Mouse (Mus musculus) hindbrain, embryonic 16.5 days (tissue): ENCODE data around the gene Sept12. TPM values are rescaled to one million over a fixed set of nuclear protein-coding genes. Genes with fewer than 3 reads are reported as not detected.
A peak's percentile ranks its signal among the peaks of the same experiment; 100 is the strongest.

Experiments
- ATAC-seq: fragments of 200-750 bp; cut with Nextera tagmentation; 2 replicates; pipeline ENCODE4 v1.8.0; 2017; ENCODE audit warnings: moderate TSS enrichment, moderate library complexity
- H3K27ac ChIP-seq: fragments of 300-500 bp; sonication (generic); 2 replicates; pipeline ENCODE4 v1.5.1; 2014; ENCODE audit warnings: low read depth, mild to moderate bottlenecking, control low read depth, low read length, moderate library complexity
- H3K27me3 ChIP-seq: fragments of 300-500 bp; sonication (generic); replicated peaks from 2 replicates; pipeline ENCODE4 v1.6.1; 2014; ENCODE audit warnings: low read length; ENCODE audit not compliant: control insufficient read depth, insufficient read depth
- H3K36me3 ChIP-seq: fragments of 300-500 bp; sonication (generic); 2 replicates; pipeline ENCODE4 v1.6.1; 2014; ENCODE audit warnings: mild to moderate bottlenecking, low read length, moderate library complexity, mixed read lengths; ENCODE audit not compliant: control insufficient read depth, insufficient read depth
- H3K4me1 ChIP-seq: fragments of 300-500 bp; sonication (generic); 2 replicates; pipeline ENCODE4 v1.6.1; 2014; ENCODE audit warnings: low read depth, low read length; ENCODE audit not compliant: control insufficient read depth, insufficient read depth
- H3K4me2 ChIP-seq: fragments of 300-500 bp; sonication (generic); 2 replicates; pipeline ENCODE4 v1.6.1; 2014; ENCODE audit warnings: mild to moderate bottlenecking, low read length, control low read depth, moderate library complexity
- H3K4me3 ChIP-seq: fragments of 300-500 bp; sonication (generic); 2 replicates; pipeline ENCODE4 v1.5.1; 2014; ENCODE audit warnings: mild to moderate bottlenecking, low read length, control low read depth, moderate library complexity
- H3K9ac ChIP-seq: fragments of 300-500 bp; sonication (generic); 2 replicates; pipeline ENCODE4 v1.6.1; 2014; ENCODE audit warnings: low read depth, mild to moderate bottlenecking, control low read depth, low read length, moderate library complexity
- H3K9me3 ChIP-seq: fragments of 300-500 bp; sonication (generic); 2 replicates; pipeline ENCODE4 v1.6.1; 2014; ENCODE audit warnings: mild to moderate bottlenecking, low read length, moderate library complexity; ENCODE audit not compliant: control insufficient read depth
- WGBS: fragments of 180-500 bp; shearing (Covaris S2); extraction: QIAGEN DNeasy Blood & Tissue Kit; methylation state at CpG from one replicate; pipeline ENCODE4 v1.1.7; 2014; 5-methylcytosine and 5-hydroxymethylcytosine counted together
- polyA plus RNA-seq: library from polyadenylated mRNA; unstranded; fragments of >200 nt; fragmentation: Nextera tagmentation; extraction: Ambion mirVana; gene quantifications from 2 replicates; pipeline ENCODE4 v1.2.1, GENCODE M21; 2015

The Sept12 gene
- polyA plus RNA-seq, 1 experiment from 2014 or later, result not detected

DNA sequence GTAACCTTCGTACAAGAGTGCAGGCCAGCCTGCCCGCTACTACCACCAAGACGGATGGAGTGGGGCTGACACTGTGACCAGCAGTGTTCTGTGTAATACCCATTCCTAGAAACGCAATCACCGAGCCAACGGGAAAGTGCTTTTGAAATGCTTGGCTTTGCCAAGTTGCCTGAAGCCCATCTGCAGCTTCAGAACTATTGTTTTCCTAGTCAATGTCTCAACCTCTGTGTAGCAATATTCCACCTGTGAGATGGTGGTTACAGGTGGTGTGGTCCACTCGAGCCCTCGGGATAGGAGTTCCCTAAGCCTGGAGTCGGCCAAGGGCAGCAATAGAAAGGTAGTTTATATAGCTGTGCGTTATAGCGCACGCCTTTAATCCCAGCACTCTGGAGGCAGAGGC, 12.9 kb downstream of the Sept12 start:
- no peak for ATAC-seq
- Histone ChIP-seq H3K9me3 (no peaks in the 10 kb centered on the region), H3K27me3 (no peaks in the 10 kb centered on the region), H3K36me3 (no peaks in the 10 kb centered on the region), H3K9ac (no peak overlapping the region), H3K4me2 (no peak overlapping the region), H3K4me3 (no peak overlapping the region), H3K4me1 (no peaks in the 10 kb centered on the region), H3K27ac (no peak overlapping the region)
- 95% methylated on average over 12 of the region's 12 CpGs for WGBS

DNA sequence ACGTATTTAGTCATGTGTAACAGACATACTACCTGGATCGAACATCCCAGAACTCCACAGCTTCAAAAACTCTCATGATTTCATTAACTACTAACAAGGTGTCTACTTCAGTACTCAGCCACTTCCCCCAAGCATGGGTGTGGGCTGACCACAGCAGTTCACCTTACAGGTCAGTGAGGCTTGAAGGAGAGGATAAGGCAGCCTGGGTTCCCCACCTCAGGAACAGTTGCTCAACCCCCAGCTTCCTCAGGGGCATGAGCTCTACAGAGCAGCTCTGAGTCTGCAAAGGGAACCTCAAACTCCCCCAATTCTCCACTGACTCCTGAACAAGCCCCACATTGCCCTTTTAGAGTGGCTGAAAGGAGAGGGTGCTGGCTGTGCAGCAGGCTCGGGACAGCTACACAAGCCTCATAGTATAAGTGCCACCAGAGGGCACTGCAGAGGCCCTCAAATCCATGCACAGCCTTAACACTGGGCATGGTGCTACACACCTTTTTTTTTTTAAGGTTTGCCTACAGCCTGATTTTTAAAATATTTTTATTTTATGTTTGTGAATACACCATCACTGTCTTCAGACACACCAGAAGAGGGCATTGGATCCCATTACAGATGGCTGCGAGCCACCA, 17.8 kb downstream of the Sept12 start:
- peak; percentile 64; the same call in 1 of the 2 replicates for ATAC-seq
- WGBS, result 70% methylated on average over 4 of the region's 4 CpGs
- no peak overlapping the region for H3K27ac ChIP-seq
- no peaks in the 10 kb centered on the region for H3K36me3 ChIP-seq
- no peaks in the 10 kb centered on the region for H3K4me1 ChIP-seq
- no peaks in the 10 kb centered on the region for H3K9me3 ChIP-seq
- no peak overlapping the region for H3K9ac ChIP-seq
- H3K4me2 ChIP-seq, result no peak overlapping the region
- H3K27me3 ChIP-seq, result no peaks in the 10 kb centered on the region
- no peak overlapping the region for H3K4me3 ChIP-seq

DNA sequence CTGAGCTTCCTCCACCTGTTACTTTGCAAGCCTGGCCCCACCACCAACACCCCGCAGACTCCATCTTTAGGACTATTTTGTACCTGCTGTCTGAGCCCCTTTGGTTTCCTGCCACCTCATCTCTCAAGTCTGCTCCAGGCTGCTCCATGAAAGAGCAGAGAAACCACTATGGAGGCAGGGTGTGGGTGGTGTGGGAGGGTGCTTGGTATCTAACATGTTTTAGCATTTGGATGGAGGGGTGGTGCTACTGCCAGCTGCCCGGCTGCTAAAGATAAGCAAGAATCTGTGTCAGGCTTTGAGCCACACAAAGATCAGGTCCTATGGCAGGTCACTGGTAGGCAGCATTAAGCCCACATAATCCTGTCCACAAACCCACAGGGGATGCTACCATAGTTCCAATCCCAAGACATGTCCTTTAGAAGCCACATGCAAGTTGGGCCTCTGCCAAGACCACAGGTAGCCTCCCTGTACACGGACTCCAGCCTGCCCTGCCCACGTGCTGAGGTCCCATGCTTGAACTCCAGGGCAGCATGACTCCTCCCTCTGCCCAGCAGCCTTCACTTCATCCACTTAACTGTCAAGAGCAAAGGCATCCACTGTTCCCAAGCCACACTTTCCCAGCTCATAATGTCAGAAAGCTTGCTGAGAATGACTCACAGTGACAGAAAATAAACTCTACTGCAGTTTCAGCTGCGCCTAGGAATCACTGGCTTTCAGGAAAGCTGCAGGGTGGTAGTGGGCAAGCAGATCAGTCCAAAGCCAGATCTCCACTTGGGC, 19.2 kb downstream of the Sept12 start:
- H3K36me3 ChIP-seq, result no peaks in the 10 kb centered on the region
- H3K4me2 ChIP-seq, result no peak overlapping the region
- 54% methylated on average over 5 of the region's 5 CpGs for WGBS

GRCm38 (mm10) chr16:4976180-4976579, 21.5 kb downstream of the Sept12 start:
- Histone ChIP-seq H3K27me3 (no peaks in the 10 kb centered on the region), H3K4me1 (no peaks in the 10 kb centered on the region), H3K36me3 (no peaks in the 10 kb centered on the region), H3K27ac (no peak overlapping the region), H3K9me3 (no peaks in the 10 kb centered on the region), H3K9ac (no peak overlapping the region), H3K4me2 (no peak overlapping the region), H3K4me3 (no peak overlapping the region)
- 80% methylated on average over 2 of the region's 2 CpGs for whole genome bisulfite sequencing
- ATAC-seq, result no peak

More for the DNA sequence above, 19.2 kb downstream of the Sept12 start:
- no peak for ATAC-seq
- H3K4me1 ChIP-seq, result no peaks in the 10 kb centered on the region
- no peak overlapping the region for H3K4me3 ChIP-seq
- H3K27ac ChIP-seq, result no peak overlapping the region
- H3K9ac ChIP-seq, result no peak overlapping the region
- no peaks in the 10 kb centered on the region for H3K27me3 ChIP-seq
- H3K9me3 ChIP-seq, result no peaks in the 10 kb centered on the region

DNA sequence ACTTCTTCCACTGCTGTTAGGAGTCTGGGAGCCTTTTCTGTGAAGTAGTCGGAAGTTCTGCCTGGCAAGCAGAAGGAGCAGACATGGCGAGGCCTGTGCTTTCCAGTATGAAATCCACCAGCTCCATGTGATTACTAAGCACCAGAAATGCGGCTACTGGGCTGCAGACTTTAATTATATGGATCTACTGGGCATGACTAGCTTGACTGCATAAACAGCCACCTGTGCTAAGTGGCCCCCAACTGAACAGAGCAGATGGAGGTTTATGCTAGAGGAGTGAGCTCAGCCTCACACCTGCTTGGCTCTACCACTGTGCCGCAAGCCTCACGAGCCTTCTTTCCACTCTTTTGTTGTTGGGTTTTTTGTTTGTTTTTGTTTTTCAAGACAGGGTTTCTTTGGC, 23.1 kb downstream of the Sept12 start:
- Histone ChIP-seq H3K9ac (no peak overlapping the region), H3K9me3 (no peaks in the 10 kb centered on the region), H3K4me3 (no peak overlapping the region), H3K36me3 (no peaks in the 10 kb centered on the region), H3K4me1 (no peaks in the 10 kb centered on the region), H3K27ac (no peak overlapping the region), H3K4me2 (no peak overlapping the region), H3K27me3 (no peaks in the 10 kb centered on the region)
- ATAC-seq, result 0 out of 2 replicates have a peak, but pooled peaks have one; percentile 40
- WGBS, result 76% methylated on average over 5 of the region's 5 CpGs

DNA sequence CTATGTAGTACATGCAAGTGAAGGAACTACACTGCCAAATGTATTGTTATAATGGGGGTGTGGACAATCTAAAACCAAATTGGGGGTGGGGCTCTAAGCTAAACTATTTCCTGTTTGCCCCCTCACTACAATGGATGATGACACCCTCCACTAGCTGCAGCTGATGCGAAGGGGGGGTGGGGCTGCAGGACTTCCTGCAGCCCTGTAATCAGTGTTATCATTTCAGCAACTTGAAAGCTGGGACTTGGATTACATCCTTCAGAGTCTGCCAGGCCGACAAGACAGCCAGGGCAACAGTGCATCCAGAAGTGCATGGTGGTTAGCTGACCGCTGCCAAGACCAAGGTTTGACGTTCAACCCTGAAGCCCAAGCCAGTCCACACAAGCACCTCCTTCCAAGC, 26.0 kb downstream of the Sept12 start:
- no peaks in the 10 kb centered on the region for H3K9me3 ChIP-seq
- H3K9ac ChIP-seq, result no peak overlapping the region
- no peaks in the 10 kb centered on the region for H3K4me1 ChIP-seq
- ATAC-seq, result no peak
- no peak overlapping the region for H3K27ac ChIP-seq
- H3K4me2 ChIP-seq, result no peak overlapping the region
- H3K27me3 ChIP-seq, result no peaks in the 10 kb centered on the region
- WGBS, result 81% methylated on average over 4 of the region's 4 CpGs
- H3K36me3 ChIP-seq, result no peaks in the 10 kb centered on the region
- H3K4me3 ChIP-seq, result no peak overlapping the region

GRCm38 (mm10) chr16:4969055-4969843, 28.4 kb downstream of the Sept12 start:
- no peak overlapping the region for H3K4me2 ChIP-seq
- no peak overlapping the region for H3K4me3 ChIP-seq
- H3K27ac ChIP-seq, result no peak overlapping the region
- no peak overlapping the region for H3K9ac ChIP-seq
- peaks cover 4% of the 10 kb centered on the region; the same call in 1 of the 2 replicates for H3K4me1 ChIP-seq
- no peaks in the 10 kb centered on the region for H3K9me3 ChIP-seq
- no peak for ATAC-seq
- WGBS, result 84% methylated on average over 5 of the region's 5 CpGs
- H3K36me3 ChIP-seq, result no peaks in the 10 kb centered on the region
- no peaks in the 10 kb centered on the region for H3K27me3 ChIP-seq

DNA sequence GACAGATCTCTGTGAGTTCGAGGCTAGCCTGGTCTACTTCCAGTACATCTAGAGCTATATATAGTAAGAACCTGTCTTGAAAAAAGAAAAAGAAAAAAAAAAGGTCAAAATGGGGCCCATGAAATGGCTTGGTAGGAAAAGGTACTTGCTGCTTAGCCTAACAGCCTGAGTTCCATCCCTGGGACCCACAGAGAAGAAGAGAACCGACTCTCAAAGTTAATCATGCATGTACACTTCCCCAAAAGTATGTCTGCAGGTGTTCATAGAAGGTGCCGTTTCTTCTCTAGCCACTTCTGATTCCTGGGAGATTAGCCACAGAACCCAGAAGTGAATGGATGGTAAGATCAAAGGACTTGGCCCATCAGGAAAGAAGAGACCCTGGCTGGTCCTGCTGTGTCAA, 29.2 kb downstream of the Sept12 start:
- Histone ChIP-seq H3K36me3 (no peaks in the 10 kb centered on the region), H3K9me3 (no peaks in the 10 kb centered on the region), H3K27ac (no peak overlapping the region), H3K27me3 (no peaks in the 10 kb centered on the region), H3K4me2 (no peak overlapping the region), H3K9ac (no peak overlapping the region), H3K4me3 (no peak overlapping the region), H3K4me1 (peaks cover 6% of the 10 kb centered on the region)
- no peak for ATAC-seq
- 83% methylated on average over 3 of the region's 3 CpGs for whole genome bisulfite sequencing
